Mouse (Mus musculus) adrenal gland, postnatal 14 days (tissue): ENCODE data around the gene Sdhaf3. TPM values are rescaled to one million over a fixed set of nuclear protein-coding genes. Genes with fewer than 3 reads are reported as not detected.
"Not testable (repeated sequence)": the region's sequence is repeated elsewhere in the genome, so short reads cannot be mapped to it uniquely, and the experiment has no call there.

ENCODE experiments used
- DNase-seq: peaks from one replicate; pipeline ENCODE4 v3.0.0; 2021; ENCODE audit warnings: mixed read lengths
- long read RNA-seq, 2 experiments: library from polyadenylated mRNA; stranded (forward); transcript quantifications; one replicate each; pipeline ENCODE4 v2.0.0; 2021
- total RNA-seq: library from RNA; stranded (reverse); gene quantifications from 2 replicates; pipeline ENCODE4 v1.2.3, GENCODE M21; 2021

Sdhaf3 gene
- 5.8 and 5.9 TPM in 2 replicates for total RNA-seq
- long read RNA-seq, experiment 1, full-length matches to known transcripts, result 14 of 14 reads
- long read RNA-seq, experiment 1, partial matches to known transcripts, result 0 of 14 reads
- long read RNA-seq, experiment 1, other reads (novel, unspliced or antisense), result 0 of 14 reads
- long read RNA-seq, experiment 2, full-length matches to known transcripts, result 7 of 8 reads
- long read RNA-seq, experiment 2, partial matches to known transcripts, result 0 of 8 reads
- long read RNA-seq, experiment 2, other reads (novel, unspliced or antisense), result 1 of 8 reads

GRCm38 (mm10) chr6:6955764-6956561, at the start of gene Sdhaf3:
Sdhaf3 (plus strand) TSS chr6:6956004.
- peak; percentile 97 for DNase-seq

- DNase-seq, result peak; percentile 63
Observed at GRCm38 (mm10) chr6:6909586-6909985, 46.2 kb upstream of the Sdhaf3 start.

GRCm38 (mm10) chr6:6914304-6914703, 41.5 kb upstream of the Sdhaf3 start:
- no peak for DNase-seq

GRCm38 (mm10) chr6:6914849-6915525, 40.8 kb upstream of the Sdhaf3 start:
- DNase-seq, result peak; percentile 59

- no peak for DNase-seq
Observed at GRCm38 (mm10) chr6:6915526-6915915, 40.3 kb upstream of the Sdhaf3 start.

- DNase-seq, result no peak
Observed at GRCm38 (mm10) chr6:6917334-6917733, 38.5 kb upstream of the Sdhaf3 start.

GRCm38 (mm10) chr6:6925264-6925663, 30.5 kb upstream of the Sdhaf3 start:
- DNase-seq, result no peak

GRCm38 (mm10) chr6:6930831-6931230, 25.0 kb upstream of the Sdhaf3 start:
- DNase-seq, result peak; percentile 49

GRCm38 (mm10) chr6:6931507-6931906, 24.3 kb upstream of the Sdhaf3 start:
- DNase-seq, result no peak

GRCm38 (mm10) chr6:6940845-6941244, 15.0 kb upstream of the Sdhaf3 start:
- DNase-seq, result no peak

GRCm38 (mm10) chr6:6942813-6943212, 13.0 kb upstream of the Sdhaf3 start:
- DNase-seq, result peak; percentile 72

GRCm38 (mm10) chr6:6947650-6948049, 8.2 kb upstream of the Sdhaf3 start:
- DNase-seq, result no peak

GRCm38 (mm10) chr6:6955395-6955763, 425 bp upstream of the Sdhaf3 start:
- DNase-seq, result no peak

GRCm38 (mm10) chr6:6959234-6959633, 3.4 kb downstream of the Sdhaf3 start:
- not testable (repeated sequence) for DNase-seq

GRCm38 (mm10) chr6:6997226-6997946, 41.6 kb downstream of the Sdhaf3 start:
- no peak for DNase-seq

- DNase-seq, result no peak
Observed at GRCm38 (mm10) chr6:6997956-6998355, 42.2 kb downstream of the Sdhaf3 start.

GRCm38 (mm10) chr6:6999015-6999414, 43.2 kb downstream of the Sdhaf3 start:
- DNase-seq, result no peak

- DNase-seq, result no peak
Observed at GRCm38 (mm10) chr6:7003085-7003484, 47.3 kb downstream of the Sdhaf3 start.

- DNase-seq, result peak; percentile 4
Observed at GRCm38 (mm10) chr6:7004005-7004404, 48.2 kb downstream of the Sdhaf3 start.

- DNase-seq, result no peak
Observed at GRCm38 (mm10) chr6:7038087-7038486, 82.3 kb downstream of the Sdhaf3 start.

- DNase-seq, result no peak
Observed at GRCm38 (mm10) chr6:7038835-7039234, 83.0 kb downstream of the Sdhaf3 start.

- DNase-seq, result no peak
Observed at GRCm38 (mm10) chr6:7041912-7042311, 86.1 kb downstream of the Sdhaf3 start.
